Mouse (Mus musculus) G1E (cell line): ENCODE data around the gene Rnf182.

Experiments
- CTCF ChIP-seq: IDR thresholded peaks from 2 replicates; pipeline ENCODE4 v1.5.1; 2012; ENCODE audit warnings: low read depth, low read length, inconsistent platforms, mixed read lengths
- GATA1 ChIP-seq: IDR thresholded peaks from 2 replicates; pipeline ENCODE4 v1.6.1; 2012; ENCODE audit warnings: borderline replicate concordance, low read length, inconsistent platforms, mixed read lengths
- GATA2 ChIP-seq: IDR thresholded peaks from 2 replicates; pipeline ENCODE4 v1.6.1; 2012; ENCODE audit warnings: low read depth, low read length, inconsistent platforms, borderline replicate concordance
- TAL1 ChIP-seq: conservative IDR thresholded peaks from 2 replicates; pipeline ENCODE4 v1.6.1; 2012; ENCODE audit warnings: low read depth, low read length, inconsistent platforms, mixed read lengths

DNA sequence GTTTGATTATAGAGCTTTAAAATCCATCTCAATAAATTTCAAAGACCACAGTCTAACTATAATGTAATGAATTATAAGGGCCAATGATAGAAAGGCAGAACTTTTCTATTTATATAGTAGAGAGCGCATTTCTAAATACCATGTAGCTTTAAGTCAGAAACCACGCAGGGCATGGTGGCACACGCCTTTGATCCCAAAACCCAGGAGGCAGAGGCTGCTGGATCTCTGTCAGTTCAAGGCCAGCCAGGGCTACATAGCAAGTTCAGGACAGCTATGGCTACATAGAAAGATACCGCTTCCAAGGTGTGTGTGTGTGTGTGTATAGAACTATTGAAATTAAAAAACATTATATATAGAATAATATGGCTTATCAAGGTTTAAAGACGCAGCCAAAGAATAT is 34.8 kb upstream of the Rnf182 start:
- TF ChIP-seq GATA2 (no peak), CTCF (no peak), GATA1 (no peak), TAL1 (no peak)
